Mouse (Mus musculus): ENCODE measurements around the gene Irf2bp1. TPM values are rescaled to one million over a fixed set of nuclear protein-coding genes. Genes with fewer than 3 reads are reported as not detected.
A peak's percentile ranks its signal among the peaks of the same experiment; 100 is the strongest.

Gene Irf2bp1
- polyA plus RNA-seq, 1 experiment = 39.4 TPM

- peaks cover 45% of the 10 kb centered on the region for H3K79me2 ChIP-seq (ENCODE audit: control insufficient read depth, insufficient read depth)
- H3ac ChIP-seq (ENCODE audit: control insufficient read depth, insufficient read length, low read depth) = peak overlapping the region; percentile 91
- no peak for TF ChIP-seq FOSL1 (IDR thresholded peaks at IDR 0.05; ENCODE audit: insufficient read depth, low read length, poor library complexity, severe bottlenecking)
- TF ChIP-seq CTCF (IDR thresholded peaks at IDR 0.05; ENCODE audit: control insufficient read depth, insufficient read depth, insufficient read length) = no peak
- no peak for TF ChIP-seq MAX (IDR thresholded peaks at IDR 0.05)
- TF ChIP-seq MYOD1 (IDR thresholded peaks at IDR 0.05; ENCODE audit: control insufficient read depth, insufficient read length, low read depth) = no peak
- no peak for TF ChIP-seq USF1 (IDR thresholded peaks at IDR 0.05; ENCODE audit: low read depth)
- TF ChIP-seq MYOG (IDR thresholded peaks at IDR 0.05; ENCODE audit: control insufficient read depth, extremely low read depth, insufficient read length) = no peak
- no peak for TF ChIP-seq CEBPB (IDR thresholded peaks at IDR 0.05; ENCODE audit: low read depth)
- H3K79me3 ChIP-seq (ENCODE audit: low read depth) = peaks cover 18% of the 10 kb centered on the region
- H3K4me3 ChIP-seq (ENCODE audit: insufficient read depth, poor library complexity, severe bottlenecking) = peak overlapping the region; percentile 63
- peaks cover 11% of the 10 kb centered on the region for H3K36me3 ChIP-seq (ENCODE audit: control insufficient read depth, insufficient read depth)
- peaks cover 12% of the 10 kb centered on the region for H3K27me3 ChIP-seq (ENCODE audit: control insufficient read depth, insufficient read depth, insufficient read length)
Measured at GRCm38 (mm10) chr7:19024581-19025255, 20.9 kb downstream of the Irf2bp1 start.

DNA sequence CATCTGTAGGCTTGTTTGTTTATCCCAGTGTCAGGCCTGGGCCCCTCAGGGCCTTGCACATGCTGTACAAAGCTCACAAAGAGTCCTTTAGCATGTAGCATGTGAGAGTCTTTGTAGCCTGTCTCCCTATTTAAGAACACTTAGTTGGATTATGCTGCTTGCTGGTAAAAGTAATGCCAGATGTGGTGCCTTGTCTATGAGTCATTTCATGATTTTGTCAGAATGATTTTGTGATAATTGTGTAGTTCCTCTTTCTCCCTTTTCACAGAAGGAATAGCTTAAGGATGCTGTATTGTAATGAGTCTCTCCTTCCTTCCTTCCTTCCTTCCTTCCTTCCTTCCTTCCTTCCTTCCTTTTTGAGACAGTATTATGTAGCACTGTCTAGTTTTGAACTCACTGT is 24.2 kb downstream of the Irf2bp1 start:
- H3K36me3 ChIP-seq (ENCODE audit: control insufficient read depth, insufficient read depth) = peaks cover 34% of the 10 kb centered on the region
- peaks cover 18% of the 10 kb centered on the region for H3K79me3 ChIP-seq (ENCODE audit: low read depth)
- H3K27me3 ChIP-seq (ENCODE audit: control insufficient read depth, insufficient read depth, insufficient read length) = peaks cover 2% of the 10 kb centered on the region
- H3ac ChIP-seq (ENCODE audit: control insufficient read depth, insufficient read length, low read depth) = no peak overlapping the region
- TF ChIP-seq USF1 (IDR thresholded peaks at IDR 0.05; ENCODE audit: low read depth) (no peak), CEBPB (IDR thresholded peaks at IDR 0.05; ENCODE audit: low read depth) (no peak), FOSL1 (IDR thresholded peaks at IDR 0.05; ENCODE audit: insufficient read depth, low read length, poor library complexity, severe bottlenecking) (no peak), MAX (IDR thresholded peaks at IDR 0.05) (no peak), MYOD1 (IDR thresholded peaks at IDR 0.05; ENCODE audit: control insufficient read depth, insufficient read length, low read depth) (no peak), CTCF (IDR thresholded peaks at IDR 0.05; ENCODE audit: control insufficient read depth, insufficient read depth, insufficient read length) (no peak), MYOG (IDR thresholded peaks at IDR 0.05; ENCODE audit: control insufficient read depth, extremely low read depth, insufficient read length) (no peak)
- no peak overlapping the region for H3K4me3 ChIP-seq (ENCODE audit: insufficient read depth, poor library complexity, severe bottlenecking)
- peaks cover 45% of the 10 kb centered on the region for H3K79me2 ChIP-seq (ENCODE audit: control insufficient read depth, insufficient read depth)

DNA sequence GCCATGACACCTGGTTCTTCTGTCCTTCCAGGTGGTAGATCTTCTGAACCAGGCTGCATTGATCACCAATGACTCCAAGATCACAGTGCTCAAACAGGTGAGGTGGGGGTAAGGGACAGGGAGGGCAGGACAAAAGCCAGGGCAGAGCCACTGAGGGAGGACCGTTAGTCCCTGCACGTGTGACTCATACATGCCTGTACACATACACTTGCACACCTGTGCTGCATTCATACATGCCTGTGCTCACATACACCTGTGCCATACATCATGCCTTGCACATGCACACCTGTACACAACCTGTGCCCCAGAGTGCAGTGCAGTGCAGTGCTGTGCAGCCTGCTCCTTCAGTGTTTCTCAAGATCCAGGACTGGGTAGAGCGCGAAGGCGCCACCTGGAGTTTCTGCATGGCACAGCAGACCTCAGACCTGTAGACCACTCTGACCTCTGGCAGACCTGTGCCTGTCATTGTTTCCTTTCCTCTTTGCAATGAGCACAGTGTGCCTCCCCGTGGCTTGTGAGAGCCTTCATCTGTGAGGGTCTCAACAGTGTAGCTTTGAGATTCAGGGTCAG is 25.3 kb downstream of the Irf2bp1 start:
- TF ChIP-seq USF1 (IDR thresholded peaks at IDR 0.05; ENCODE audit: low read depth) (no peak), FOSL1 (IDR thresholded peaks at IDR 0.05; ENCODE audit: insufficient read depth, low read length, poor library complexity, severe bottlenecking) (no peak), MAX (IDR thresholded peaks at IDR 0.05) (no peak), CTCF (IDR thresholded peaks at IDR 0.05; ENCODE audit: control insufficient read depth, insufficient read depth, insufficient read length) (peak; percentile 56), MYOD1 (IDR thresholded peaks at IDR 0.05; ENCODE audit: control insufficient read depth, insufficient read length, low read depth) (no peak), CEBPB (IDR thresholded peaks at IDR 0.05; ENCODE audit: low read depth) (no peak)
- Histone ChIP-seq H3K36me3 (ENCODE audit: control insufficient read depth, insufficient read depth) (peaks cover 35% of the 10 kb centered on the region), H3K27me3 (ENCODE audit: control insufficient read depth, insufficient read depth, insufficient read length) (no peaks in the 10 kb centered on the region), H3K4me3 (ENCODE audit: insufficient read depth, poor library complexity, severe bottlenecking) (no peak overlapping the region), H3K79me2 (ENCODE audit: control insufficient read depth, insufficient read depth) (peaks cover 45% of the 10 kb centered on the region), H3K79me3 (ENCODE audit: low read depth) (peaks cover 18% of the 10 kb centered on the region), H3ac (ENCODE audit: control insufficient read depth, insufficient read length, low read depth) (no peak overlapping the region)

GRCm38 (mm10) chr7:19031641-19032040 is 27.8 kb downstream of the Irf2bp1 start:
- Histone ChIP-seq H3K79me3 (ENCODE audit: low read depth) (peaks cover 2% of the 10 kb centered on the region), H3ac (ENCODE audit: control insufficient read depth, insufficient read length, low read depth) (no peak overlapping the region), H3K27me3 (ENCODE audit: control insufficient read depth, insufficient read depth, insufficient read length) (no peaks in the 10 kb centered on the region), H3K79me2 (ENCODE audit: control insufficient read depth, insufficient read depth) (peaks cover 22% of the 10 kb centered on the region), H3K4me3 (ENCODE audit: insufficient read depth, poor library complexity, severe bottlenecking) (no peak overlapping the region), H3K36me3 (ENCODE audit: control insufficient read depth, insufficient read depth) (peaks cover 41% of the 10 kb centered on the region)
- TF ChIP-seq CEBPB (IDR thresholded peaks at IDR 0.05; ENCODE audit: low read depth) (no peak), USF1 (IDR thresholded peaks at IDR 0.05; ENCODE audit: low read depth) (no peak), MYOG (IDR thresholded peaks at IDR 0.05; ENCODE audit: control insufficient read depth, extremely low read depth, insufficient read length) (no peak), MYOD1 (IDR thresholded peaks at IDR 0.05; ENCODE audit: control insufficient read depth, insufficient read length, low read depth) (no peak), FOSL1 (IDR thresholded peaks at IDR 0.05; ENCODE audit: insufficient read depth, low read length, poor library complexity, severe bottlenecking) (no peak), MAX (IDR thresholded peaks at IDR 0.05) (no peak), CTCF (IDR thresholded peaks at IDR 0.05; ENCODE audit: control insufficient read depth, insufficient read depth, insufficient read length) (no peak)

DNA sequence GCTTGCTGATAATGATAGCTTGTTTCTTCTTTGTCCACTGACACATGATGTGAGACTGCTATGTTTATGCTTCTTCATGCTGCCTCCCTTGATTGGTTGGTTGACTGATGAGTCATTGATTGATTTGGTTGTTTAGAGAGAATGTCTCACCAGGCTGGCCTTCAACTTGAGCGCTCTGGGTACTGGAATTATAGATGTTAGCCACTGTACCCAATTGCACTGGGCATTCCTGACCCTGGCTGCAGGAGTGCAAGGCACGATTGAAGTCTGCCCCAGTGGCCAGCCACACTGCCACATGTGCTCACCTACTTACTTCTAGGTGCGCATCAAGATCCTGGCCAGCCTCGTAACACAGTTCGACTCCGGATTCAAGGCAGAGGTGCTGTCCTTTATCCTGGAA is 40.8 kb downstream of the Irf2bp1 start:
- Histone ChIP-seq H3K79me2 (ENCODE audit: control insufficient read depth, insufficient read depth) (no peaks in the 10 kb centered on the region), H3K4me3 (ENCODE audit: insufficient read depth, poor library complexity, severe bottlenecking) (no peak overlapping the region), H3K79me3 (ENCODE audit: low read depth) (no peaks in the 10 kb centered on the region), H3K36me3 (ENCODE audit: control insufficient read depth, insufficient read depth) (peaks cover 34% of the 10 kb centered on the region), H3K27me3 (ENCODE audit: control insufficient read depth, insufficient read depth, insufficient read length) (no peaks in the 10 kb centered on the region), H3ac (ENCODE audit: control insufficient read depth, insufficient read length, low read depth) (no peak overlapping the region)
- TF ChIP-seq MYOG (IDR thresholded peaks at IDR 0.05; ENCODE audit: control insufficient read depth, extremely low read depth, insufficient read length) = no peak
- no peak for TF ChIP-seq CEBPB (IDR thresholded peaks at IDR 0.05; ENCODE audit: low read depth)
- no peak for TF ChIP-seq USF1 (IDR thresholded peaks at IDR 0.05; ENCODE audit: low read depth)
- TF ChIP-seq FOSL1 (IDR thresholded peaks at IDR 0.05; ENCODE audit: insufficient read depth, low read length, poor library complexity, severe bottlenecking) = no peak
- no peak for TF ChIP-seq CTCF (IDR thresholded peaks at IDR 0.05; ENCODE audit: control insufficient read depth, insufficient read depth, insufficient read length)
- no peak for TF ChIP-seq MYOD1 (IDR thresholded peaks at IDR 0.05; ENCODE audit: control insufficient read depth, insufficient read length, low read depth)
- no peak for TF ChIP-seq MAX (IDR thresholded peaks at IDR 0.05)
